Mouse (Mus musculus): ENCODE results near the gene Sap30l.
"Not testable (repeated sequence)": the region's sequence is repeated elsewhere in the genome, so short reads cannot be mapped to it uniquely, and the experiment has no call there.

Sap30l gene

DNA sequence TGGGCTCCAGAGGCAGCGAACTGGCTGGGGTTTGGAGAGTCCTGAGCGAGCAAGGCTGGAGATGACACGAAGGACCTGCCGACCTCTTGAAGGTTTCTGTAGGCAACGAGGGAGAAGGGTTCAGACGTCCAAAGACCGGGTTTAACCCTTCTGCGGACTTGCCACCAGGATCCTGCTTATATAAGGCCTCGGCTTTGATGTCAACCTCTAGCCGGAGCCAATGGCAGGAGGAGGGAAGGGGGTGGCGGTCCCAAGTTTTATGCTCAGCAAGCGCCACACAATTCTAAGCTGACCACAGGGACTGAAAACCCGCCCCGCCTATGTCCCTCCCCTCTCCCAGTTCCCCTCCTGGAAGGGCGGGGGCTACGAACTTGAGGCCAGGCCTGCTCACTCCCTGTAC lies 30.4 kb downstream of the Sap30l start:
- no peak for DNase-seq (ENCODE audit: low spot score)

DNA sequence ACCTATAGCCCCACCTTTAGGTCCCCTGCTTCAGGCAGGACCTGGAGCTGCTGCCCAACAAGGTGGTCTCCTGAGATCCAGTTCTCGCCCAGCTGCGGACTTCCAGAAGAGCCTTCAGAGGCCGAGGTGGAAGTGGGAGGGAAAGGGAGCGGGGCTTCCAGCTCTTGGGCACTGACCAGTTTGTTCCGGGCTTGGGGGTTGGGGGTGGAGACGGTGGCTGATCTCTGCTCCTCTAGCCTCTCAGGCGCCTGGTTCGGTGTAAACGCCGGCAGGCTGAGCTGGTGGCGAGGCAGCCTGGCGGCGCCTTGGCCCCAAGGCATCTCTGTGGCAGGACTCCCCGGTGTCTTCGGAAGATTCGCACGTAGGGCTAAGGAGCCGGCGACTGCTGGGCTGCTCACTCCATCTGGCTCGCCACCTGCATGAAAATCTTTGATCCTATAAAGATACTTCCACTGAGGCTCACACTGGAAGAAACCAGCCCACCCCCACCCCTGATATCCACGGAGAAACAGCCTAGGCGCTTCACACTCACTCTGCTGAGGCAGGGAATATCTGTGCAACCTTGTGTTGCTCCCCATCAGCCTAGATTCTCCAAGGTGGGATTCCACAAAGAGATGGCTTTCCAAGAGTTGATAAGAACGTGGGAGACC lies 31.2 kb downstream of the Sap30l start, which contains the start of gene Hand1:
Gene Hand1, minus strand, starts transcription at position 267 of the 650 bp plus-strand sequence.
- peak; percentile 14 for DNase-seq (ENCODE audit: low spot score)

DNA sequence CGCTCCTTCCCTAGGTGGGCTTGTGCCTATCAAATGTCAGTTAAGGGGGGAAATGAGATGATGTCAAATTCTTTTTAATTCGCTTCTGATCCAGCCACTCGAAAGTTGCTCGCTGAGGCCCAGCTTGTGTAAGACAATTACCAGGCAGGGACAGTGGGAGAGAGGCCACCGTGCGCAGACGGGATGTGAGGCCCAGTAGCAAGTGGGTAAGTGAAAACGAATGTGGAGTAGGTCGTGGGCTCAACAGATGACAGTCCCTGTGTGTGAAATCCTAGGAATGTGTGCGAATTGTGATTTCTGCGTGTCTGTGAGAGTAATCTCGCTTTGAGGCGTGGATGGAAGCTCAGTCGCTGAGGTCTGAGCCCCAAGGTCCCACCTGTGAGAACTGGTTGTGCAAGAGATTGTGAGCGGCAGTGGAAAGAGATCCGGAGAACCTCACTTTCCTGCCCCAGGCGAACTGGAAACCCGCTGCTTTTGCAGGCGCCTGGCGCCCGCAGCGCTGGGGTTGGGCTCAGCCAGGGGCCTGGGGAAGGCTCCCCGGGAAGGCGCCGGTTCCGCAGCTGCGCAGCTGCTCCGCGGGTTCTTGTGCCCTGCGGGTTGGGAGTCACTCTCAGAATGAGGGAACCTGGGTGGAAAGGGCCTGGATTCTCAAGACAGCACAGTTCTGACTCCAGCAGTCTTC lies 32.0 kb downstream of the Sap30l start:
- peak; percentile 19 for DNase-seq (ENCODE audit: low spot score)

DNA sequence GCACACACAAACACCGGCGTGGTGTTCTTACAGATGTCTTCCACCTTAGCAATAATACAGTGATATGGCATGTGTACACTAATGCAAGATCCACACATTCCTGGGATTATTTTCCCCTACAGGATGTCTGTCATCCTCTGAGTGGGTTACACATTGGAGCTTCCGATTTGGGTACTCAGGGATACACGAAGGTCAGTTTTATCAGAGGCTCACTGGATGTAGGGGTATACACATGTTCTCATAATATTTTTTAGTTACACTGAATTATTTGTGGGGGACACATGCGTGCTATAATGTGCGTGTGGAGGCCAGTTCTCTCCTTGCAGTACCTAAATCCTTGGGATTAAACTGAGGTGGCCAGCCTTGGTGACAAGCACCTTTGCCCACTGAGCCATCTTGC lies 32.6 kb downstream of the Sap30l start:
- peak; percentile 10 for DNase-seq (ENCODE audit: low spot score)

DNA sequence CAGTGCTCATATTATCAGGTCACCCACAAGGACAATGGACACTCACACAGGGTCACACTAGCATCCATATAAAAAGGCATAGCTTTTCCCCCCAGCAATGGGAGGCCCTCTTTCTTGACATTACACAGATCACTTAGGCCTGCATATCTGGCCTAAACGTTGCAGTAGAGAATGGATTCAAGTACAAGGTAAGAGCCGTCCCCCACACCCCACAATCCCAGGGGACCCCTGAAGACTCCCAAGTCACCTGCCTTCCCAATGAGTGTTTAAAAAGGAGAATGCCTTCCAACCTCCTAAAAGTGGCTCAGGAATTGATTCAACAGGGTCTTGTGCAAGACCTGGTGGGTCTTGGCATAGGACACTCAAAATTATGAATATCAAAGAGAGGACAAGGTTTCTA lies 33.9 kb downstream of the Sap30l start:
- DNase-seq (ENCODE audit: low spot score): no peak

DNA sequence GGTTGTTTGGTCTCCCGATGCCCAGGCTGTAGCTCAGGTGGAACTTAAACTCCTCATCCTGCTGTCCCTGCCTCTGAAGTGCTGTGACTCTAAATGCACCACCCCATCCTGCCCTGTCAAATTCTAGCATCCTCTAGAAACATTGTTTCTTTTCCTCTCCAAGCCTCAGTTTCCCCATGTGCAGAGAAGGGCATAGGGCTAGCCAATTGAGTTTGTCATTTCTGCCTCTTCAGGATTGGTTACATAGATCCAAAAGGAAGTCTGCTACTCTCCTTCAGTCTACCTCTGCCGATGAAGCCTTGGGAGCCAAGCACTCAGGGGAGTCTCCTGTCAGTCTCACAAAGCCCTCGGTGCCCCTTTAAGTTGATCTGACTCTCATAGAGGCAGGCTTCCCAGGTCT lies 34.5 kb downstream of the Sap30l start:
- no peak for DNase-seq (ENCODE audit: low spot score)

DNA sequence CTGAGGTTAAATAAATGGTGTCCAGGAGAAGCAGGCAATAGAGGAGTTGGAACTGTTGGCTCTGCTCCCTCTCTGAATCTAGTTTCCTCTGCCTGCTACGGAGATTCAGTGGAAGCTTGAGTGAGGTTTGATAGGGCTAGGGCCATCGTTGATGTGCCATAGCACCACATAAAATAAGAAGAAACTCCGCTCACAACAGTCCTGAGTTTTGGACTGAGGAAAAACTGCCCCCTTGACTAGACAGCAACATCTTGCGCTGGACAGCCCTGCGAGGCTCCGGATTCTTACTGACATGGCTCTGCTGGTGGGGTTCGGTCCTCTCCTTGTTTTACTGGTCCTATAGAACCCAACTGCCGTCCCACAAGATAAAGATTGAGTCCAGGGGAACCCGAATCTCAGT lies 35.0 kb downstream of the Sap30l start:
- DNase-seq (ENCODE audit: low spot score): peak; percentile 7

DNA sequence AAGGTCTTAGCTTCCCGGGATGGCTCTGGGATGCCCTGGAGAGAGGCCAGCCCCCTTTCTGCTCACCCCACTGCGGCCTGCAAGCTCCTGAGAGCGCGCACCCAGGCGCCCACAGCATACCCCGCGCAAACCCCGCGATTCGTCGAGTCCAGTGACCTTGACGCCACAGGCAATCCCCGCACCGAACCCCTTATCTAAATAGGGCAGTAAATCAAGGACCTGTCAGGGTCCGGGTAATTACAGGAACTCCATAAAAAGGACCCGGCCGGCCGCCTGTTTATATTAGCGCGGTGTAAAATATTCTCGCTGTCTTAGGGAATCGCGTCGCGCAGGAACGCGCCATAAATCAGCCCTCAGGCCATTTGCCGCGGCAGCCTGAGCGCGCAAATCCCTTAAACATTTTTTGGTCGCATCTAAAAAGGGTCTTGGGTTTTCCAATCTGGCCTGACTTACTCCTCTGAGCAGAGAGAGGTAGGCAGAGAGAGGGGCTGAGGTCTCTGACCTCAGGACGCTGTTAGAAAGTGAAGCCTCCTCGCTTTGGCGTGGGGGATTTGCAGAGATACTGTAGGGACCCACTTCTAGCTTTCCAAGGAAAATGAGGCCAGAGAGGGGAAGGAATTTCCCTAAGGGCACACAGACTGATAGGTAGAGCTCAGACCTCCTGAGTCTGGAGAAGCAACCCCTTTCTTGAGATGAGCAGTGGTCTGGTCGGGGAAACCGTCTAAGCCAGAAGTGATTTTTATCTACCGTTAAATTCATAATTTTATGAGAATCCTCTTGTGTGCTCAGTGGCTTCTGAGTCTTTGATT lies 35.6 kb downstream of the Sap30l start:
- peak; percentile 23 for DNase-seq (ENCODE audit: low spot score)

DNA sequence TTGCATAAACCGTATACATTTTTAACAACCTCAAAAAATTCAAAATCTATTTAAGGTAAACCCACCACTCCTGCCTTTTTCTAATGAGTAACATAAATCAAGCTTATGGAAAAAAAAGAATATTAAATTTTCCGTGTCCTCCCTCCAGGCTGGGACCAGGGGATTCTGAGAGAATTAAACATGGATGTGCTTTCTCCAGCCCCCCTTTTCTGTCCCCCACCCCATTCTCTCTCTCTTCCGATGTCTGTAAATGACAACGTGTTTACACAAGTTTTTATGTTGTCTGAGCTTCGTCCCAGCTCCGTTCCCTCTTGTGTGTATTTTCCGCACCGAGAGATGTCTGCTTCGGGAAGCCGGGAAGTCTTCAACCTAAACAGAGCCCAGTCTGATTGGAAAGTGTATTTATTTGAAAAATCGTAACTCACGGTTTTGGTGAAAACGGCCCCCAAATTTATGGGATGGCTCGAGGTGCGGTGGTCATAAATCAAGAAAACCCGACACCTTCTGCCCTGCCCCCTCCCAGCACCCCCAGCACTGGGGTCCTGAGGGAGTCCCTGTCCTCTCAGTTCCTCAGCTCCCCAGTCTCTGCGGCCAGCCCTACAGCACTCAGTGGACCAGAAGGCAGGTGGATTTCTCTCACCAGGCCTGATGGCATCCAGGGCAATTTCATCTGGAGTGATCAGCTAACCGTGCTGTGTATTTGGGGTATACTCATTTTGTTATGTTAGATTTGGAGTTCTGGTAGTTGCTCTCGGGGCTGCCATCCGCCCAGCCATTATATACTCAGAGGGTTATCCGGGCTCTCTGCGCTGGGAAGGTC lies 36.6 kb downstream of the Sap30l start:
- DNase-seq (ENCODE audit: low spot score): peak; percentile 19

DNA sequence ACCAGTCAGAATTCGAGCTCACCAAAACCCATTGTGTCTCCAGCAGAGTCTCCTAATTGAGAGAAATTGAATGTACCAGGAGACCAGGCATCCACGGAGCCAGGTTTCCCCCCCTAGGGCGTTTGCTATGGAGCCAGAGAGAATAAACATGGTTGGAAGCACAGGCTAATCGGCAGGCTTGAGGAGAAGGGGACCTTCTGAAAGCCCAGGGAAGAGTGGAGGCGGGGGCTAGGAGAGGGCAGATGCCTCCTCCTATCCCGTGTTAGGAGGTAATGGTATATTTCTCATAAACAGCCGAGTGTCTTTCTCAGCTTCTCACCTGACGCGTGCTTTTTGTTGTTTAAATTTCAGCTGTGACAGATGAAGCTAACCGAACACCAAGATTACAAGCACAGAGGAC lies 39.5 kb downstream of the Sap30l start:
- DNase-seq (ENCODE audit: low spot score): peak; percentile 30

DNA sequence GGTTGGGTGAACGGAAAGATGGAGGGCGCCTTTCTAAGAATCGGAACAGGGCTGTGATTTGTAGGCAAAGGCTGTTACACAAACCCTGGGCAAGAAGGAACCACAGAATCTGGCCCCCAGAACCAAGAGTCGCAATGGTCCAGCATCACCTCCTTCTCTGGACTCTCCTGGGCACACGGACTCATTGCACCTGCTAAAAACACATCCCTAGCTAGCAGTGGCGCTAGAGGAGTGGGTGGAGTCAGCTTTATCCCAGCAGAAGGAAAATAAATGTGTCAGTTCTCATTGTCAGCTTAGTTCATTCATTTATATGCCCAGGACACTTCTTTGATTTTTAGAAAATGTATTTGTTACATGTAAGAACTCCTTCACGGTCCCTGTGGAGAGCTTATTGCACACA lies 40.0 kb downstream of the Sap30l start:
- peak; percentile 18 for DNase-seq (ENCODE audit: low spot score)

DNA sequence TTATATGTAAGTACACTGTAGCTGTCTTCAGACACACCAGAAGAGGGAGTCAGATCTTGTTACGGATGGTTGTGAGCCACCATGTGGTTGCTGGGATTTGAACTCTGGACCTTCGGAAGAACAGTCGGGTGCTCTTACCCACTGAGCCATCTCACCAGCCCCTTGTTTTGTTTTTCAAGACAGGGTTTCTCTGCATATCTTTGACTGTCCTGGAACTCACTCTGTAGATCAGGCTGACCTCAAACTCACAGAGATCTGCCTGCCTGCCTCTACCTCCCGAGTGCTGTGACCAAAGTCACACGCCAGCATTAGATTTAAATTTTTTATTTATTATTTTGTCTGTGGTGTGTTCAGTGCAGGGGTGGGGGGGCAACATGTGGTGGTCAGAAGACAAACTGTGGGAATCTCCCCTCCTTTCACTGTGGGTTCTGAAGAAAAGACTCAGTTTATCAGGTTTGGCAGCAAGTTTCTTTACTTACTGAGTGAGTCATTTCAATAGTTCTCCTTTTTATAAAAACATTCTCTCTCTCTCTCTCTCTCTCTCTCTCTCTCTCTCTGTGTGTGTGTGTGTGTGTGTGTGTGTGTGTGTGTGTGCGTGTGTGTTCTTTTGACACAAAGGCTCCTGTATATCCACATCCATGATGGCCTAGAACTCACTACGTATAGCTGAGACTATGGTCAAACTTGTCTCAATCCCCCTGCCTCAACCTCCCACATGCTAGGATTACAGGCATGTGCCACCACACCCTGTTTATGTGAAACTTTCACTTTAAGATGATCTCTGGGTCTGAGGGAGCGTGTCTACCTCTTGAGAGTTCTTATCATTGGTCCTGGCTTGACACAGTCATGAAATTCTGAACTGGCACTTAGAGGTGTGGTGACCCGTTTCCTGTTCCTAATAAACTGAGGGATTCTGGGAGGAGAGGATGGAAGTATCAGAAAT lies 45.3 kb downstream of the Sap30l start:
- DNase-seq (ENCODE audit: low spot score): not testable (repeated sequence)

DNA sequence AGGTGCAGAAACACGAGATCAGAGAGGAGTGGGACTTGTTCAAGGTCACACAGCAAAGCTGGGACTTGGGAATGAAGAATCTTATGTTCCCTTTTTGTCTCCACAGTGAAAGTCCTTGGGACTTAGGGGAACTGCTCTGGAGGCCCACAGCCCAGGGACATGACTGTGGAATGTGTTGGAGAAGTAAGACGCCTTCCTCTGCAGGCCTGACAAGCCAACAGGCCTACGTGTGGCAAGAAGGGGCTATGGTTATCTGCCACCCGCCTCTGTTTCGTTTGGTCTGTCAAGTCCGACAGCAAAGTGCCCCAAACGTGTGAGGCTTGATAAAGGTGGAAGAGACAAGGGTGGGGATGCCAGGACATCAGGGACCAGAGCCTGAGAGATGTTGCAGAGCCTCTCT lies 46.0 kb downstream of the Sap30l start:
- DNase-seq (ENCODE audit: low spot score): no peak

DNA sequence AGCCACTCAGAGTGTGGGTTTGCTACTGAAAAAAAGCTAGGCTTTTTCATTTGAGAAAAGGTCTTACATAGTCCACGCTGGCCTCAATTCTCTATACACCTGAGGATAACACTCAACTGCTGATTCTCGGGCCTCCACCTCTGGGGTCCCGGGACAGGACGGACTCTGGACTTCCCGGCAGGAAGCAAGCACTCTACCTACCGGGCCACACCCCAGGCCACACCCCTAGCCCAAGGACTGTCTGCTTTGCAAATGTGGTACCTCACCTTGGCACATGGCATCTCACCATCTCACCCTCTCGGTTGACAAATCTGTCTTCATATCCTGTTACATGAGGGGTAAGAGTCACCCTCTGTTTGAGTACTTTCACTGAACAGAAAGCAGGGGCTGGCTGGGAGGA lies 48.9 kb downstream of the Sap30l start:
- no peak for DNase-seq (ENCODE audit: low spot score)

DNA sequence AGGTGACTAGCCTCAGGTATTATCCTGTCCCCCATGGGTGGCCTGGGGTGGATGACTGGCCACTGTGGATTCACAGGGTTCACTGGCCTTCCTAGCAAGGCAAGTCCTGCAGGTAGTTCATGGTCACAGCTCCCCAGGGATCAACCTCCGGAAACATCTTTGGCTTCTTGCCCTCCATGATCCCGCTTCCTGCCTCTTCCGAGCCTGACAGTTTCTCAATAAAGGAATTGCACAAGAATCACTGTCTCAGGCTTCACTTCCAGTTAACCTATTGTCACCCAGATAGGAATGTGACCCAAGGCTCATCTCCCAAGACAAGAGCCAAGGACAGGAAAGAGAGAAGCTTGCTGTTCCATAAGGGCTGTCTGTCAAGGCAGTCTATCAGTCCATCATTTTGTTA lies 49.5 kb downstream of the Sap30l start:
- no peak for DNase-seq (ENCODE audit: low spot score)

DNA sequence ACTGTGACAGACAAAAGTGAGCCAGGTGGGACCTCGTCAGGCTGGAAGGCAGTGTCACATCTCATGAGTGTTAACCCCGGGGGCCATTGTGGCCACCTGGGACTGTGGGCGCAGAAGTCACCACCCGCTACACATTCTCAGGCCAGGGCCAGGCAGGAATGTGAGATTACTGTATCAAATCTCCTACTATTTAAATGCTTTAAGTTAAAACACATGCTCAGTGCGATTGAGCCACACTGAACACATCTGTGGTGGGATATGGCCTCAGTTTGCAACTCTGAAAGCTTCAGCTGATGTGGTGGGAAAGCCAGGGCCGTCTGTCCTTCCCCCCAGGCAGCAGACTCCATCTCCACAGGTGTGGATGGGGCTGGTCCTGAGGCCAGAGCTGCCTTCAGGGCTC lies 52.1 kb downstream of the Sap30l start:
- no peak for DNase-seq (ENCODE audit: low spot score)

DNA sequence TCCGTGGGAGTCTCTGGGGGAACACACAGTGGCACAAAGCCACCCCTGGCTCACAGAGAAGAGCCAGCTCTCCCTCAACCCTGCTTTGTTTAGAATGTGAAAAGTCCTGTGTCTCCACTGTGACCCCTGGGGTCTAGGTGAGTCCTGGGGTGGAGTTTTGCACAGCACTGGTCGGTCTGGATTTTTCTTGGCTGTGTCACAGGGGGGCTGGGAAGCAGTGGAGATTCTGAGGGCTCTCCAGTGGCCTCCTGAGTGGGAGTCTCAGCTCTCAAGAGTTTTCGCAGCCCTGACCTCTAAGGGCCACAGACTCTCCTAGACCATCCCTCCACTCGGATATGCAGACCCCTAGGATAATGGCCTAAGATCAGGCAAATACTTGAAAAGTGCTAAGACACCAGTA lies 56.3 kb downstream of the Sap30l start:
- no peak for DNase-seq (ENCODE audit: low spot score)

Measured in retina, embryonic 14.5 days (tissue).